Mouse (Mus musculus): ENCODE results near the gene Fgfr2.

The Fgfr2 gene

DNA sequence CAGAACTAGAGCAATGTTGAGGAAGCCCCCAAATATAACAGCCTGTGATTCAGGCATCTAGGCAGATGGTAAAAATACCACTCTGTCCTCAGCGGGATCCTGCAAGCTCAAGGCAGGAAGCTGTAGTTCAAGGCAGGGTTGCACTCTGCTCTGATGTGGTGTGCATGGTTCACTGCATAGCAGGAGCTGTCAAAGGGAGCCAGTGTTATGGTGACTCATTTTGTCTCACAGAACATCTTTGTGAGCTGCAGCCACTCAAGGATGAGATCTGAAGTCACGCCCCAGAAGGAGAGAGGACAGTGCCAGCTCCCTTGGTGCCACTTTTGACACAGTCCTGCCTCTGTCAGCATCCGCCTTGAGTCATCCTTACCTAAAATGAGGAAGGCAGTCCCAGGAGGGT, 1185.5 kb downstream of the Fgfr2 start:
- in situ Hi-C loops (cut with MseI, MboI) = no loop called here

GRCm38 (mm10) chr7:131927288-131928050, 1195.7 kb downstream of the Fgfr2 start:
- in situ Hi-C loops (cut with MseI, MboI) = no loop called here

DNA sequence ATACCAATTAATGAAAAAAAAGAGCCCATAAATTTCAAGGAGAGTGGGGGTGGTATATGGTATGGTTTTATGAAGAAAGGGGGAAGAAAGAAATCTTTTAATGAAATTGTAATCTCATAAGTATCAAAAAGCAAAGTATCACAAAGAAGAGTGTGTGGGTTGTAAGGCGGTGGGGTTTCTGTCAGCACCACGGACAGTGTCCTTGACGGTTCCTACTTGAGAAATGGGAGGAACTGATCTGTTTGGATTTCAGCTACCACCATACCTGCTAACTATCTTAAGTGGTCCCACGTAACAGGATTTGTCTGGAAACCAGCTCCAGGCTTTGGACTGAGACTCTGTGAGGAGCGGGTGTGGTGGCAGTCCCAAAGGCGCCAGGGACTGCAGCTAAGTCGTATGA, 1205.8 kb downstream of the Fgfr2 start:
- in situ Hi-C loops (cut with MseI, MboI) = no loop called here

DNA sequence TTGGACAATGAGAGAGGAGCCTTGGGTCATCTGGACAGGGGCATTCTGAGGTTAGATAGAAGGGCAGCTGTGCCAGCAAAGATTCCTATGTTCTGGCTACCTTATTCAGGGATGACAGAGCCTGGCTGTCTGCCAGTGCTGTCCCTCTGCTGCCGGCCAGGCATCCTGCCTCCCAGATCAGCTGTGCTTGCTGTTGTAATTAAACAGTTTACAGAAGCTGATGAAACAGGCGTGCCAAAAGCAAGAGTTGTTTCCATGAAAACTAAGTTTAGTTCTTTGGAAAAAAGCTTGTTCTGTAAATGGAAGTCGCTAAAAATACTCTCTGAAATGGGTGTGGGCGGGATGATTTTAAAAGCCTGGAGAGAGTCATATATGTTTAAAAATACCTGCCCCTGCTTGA, 1213.5 kb downstream of the Fgfr2 start:
- in situ Hi-C loops (cut with MseI, MboI) = no loop called here

GRCm38 (mm10) chr7:131906499-131907190, 1216.5 kb downstream of the Fgfr2 start:
- in situ Hi-C loops (cut with MseI, MboI) = no loop called here

DNA sequence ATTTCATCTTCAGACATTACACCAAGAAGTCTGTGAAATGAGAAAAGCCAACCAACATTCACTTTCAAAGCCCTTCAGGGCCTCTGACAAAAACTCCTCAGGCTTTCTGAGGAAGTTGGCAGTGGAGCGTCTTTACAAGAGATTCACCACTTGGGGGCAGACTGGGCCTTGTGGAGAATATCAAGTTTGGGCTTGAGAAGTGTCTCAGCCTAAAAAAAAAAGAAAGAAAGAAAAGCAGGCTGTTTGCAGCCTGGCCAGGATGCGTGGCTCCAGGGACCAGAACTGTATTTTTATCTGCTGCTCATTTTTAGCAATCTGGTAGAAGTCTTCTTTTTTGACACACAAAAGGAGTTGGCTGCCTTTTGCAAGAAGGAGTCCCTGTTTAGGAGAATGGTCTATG, 1223.8 kb downstream of the Fgfr2 start:
- in situ Hi-C loops (cut with MseI, MboI) = loop anchor here in 1 of 2 experiments (5.0 kb wide), 1 partner anchor 313 kb away; no protein-coding TSS in a partner anchor

DNA sequence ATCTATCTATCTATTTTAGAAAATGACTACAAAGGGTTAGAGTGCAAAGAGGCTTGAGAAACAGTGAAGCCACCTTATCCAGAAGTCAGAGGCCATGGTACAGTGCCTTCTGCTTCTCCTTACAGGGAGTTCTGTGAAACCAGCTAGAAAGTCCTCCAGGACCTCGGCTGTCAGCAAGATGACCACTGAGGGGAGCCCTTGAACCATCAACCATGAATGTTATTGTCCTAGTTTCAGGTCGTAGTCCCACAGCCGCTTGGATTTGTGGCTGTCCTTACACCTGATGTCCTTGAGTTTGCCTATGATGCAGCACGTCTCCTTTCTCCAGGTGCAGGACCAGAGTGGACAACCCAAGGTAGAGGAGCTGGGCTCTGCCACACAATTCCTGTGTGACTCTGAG, 1225.9 kb downstream of the Fgfr2 start:
- in situ Hi-C loops (cut with MseI, MboI) = loop anchor here in 1 of 2 experiments (5.0 kb wide), 1 partner anchor 315 kb away; no protein-coding TSS in a partner anchor

DNA sequence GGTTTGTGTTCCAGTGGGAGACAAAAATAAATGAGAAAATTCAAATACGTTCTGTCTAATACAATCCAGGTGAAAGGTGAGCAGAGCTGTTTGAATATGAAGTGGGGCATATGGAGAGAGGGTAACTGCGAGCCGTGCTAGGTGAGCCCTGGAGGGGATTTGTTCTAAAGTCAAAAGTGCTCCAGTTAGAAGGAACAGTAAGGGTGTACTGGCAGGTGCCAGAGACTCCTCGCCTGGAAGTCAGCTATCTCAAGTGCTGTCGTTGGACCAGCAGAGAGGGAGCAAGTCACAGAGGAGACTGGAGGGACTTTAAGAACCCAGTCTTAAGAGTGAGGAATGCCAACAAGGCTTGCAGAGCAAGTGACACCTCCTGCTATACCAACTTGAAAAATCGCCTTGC, 1240.3 kb downstream of the Fgfr2 start:
- in situ Hi-C loops (cut with MseI, MboI) = loop anchor here (5.0 kb wide), 2 partner anchors 341 to 346 kb away; partner anchors contain the start of gene Hmx3 (in 1 of the 2)

- in situ Hi-C loops (cut with MseI, MboI) = loop anchor here (5.0 kb wide), 2 partner anchors 340 to 345 kb away; partner anchors contain the start of gene Hmx3 (in 1 of the 2)
Observed at GRCm38 (mm10) chr7:131881876-131882615, 1241.1 kb downstream of the Fgfr2 start.

DNA sequence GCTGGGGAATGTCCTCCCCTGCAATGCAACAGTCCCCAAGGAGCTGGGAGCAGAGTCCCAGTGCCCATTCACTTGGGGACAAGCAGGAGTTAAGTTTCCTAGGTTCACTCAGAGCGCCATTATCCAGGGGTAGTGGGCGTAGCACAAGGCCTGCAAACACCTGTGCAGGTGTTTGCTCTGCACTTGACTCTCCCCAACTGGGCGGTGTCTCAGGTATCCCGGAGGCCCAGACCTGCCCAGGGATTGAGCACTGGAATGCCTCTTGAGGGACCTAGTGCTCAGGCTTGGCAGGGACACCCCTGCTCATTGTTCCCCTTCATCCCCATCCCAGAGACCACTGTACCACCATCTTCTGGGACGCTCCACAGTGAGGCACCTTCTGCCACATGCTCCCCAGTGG, 1243.0 kb downstream of the Fgfr2 start:
- in situ Hi-C loops (cut with MseI, MboI) = loop anchor here (5.0 kb wide), 2 partner anchors 338 to 343 kb away; partner anchors contain the start of gene Hmx3 (in 1 of the 2)

GRCm38 (mm10) chr7:131878846-131879245, 1244.3 kb downstream of the Fgfr2 start:
- in situ Hi-C loops (cut with MseI, MboI) = no loop called here

GRCm38 (mm10) chr7:131861157-131861556, 1262.0 kb downstream of the Fgfr2 start:
- in situ Hi-C loops (cut with MseI, MboI) = no loop called here

DNA sequence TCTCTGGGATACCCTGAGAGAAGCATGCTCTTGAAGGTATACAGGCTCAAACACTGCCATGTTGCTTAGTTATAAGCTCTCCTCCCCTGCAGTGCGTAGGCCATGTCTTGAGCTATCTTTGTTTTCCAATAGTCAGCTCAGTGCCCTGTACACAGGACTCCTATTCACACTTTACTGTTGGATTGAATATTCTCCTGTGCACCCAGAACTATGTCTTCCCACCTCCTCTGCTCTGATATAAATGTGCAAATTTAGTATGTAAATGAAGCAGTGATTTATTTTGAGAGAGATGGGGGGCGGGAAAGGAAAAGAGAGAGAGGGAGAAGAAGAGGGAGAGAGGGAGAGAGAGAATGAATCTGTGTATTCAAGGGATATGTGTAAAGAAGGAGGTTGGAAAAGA, 1267.5 kb downstream of the Fgfr2 start:
- in situ Hi-C loops (cut with MseI, MboI) = no loop called here

DNA sequence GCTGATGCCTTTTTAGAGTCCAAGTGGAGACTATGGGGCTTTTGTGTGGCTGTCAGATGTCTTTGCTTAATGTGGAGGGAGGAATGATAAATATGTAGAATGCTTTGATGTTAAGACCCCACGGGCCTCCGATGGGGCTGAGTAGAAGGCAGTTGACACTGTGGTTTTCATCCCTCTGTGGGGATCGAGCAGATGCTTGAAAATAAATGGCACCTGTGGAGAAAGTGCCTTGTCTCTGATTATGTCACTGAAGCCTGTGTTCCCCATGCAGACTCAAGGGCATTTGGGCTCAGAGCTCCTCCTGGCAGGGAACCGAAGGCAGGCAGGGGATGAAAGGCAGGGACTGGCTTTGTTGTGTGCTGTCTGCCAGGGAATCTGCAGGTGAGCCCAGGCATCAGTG, 1272.6 kb downstream of the Fgfr2 start:
- in situ Hi-C loops (cut with MseI, MboI) = no loop called here

DNA sequence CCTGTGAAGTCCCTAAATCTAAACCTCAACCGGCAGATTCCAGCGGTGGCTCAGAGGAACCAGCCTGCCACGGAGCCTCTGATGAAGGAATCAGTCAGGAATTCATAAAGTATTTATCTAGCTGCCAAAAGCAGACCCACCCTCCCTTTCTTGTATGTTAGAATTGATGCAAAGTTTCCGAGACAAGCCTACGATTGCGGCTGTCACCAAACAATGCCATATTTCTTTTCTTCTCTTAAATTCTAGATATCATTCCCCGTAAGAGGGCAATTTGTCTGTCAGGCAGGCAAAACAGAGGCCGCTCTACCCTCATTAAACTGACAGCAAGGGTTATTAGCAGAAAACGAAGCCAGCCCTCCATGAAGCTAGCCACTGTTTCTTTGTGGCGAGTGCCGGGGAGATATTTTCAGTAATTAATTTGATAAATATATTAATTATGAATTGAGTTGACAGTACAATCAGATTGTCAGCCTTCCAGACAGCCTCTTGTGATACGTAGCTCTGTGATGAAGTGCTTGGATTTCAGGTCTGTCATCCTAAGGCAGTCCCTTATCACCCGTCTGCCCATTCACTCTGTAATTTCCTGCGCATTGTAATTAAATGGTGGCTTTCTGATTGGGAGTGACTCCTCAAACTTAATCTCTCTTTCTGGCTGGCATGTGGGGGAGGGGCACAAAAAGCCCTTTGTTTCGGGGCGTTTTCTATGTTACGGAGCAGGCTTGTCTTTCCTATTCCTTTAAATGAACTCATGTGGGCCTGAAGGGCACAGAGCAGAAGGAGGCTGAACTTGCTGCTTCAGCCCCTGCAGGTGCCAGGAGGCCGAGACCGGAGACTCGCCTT, 1276.9 kb downstream of the Fgfr2 start:
- in situ Hi-C loops (cut with MseI, MboI) = no loop called here

- in situ Hi-C loops (cut with MseI, MboI) = loop anchor here in 1 of 2 experiments (10.0 kb wide), 1 partner anchor 55 kb away; no protein-coding TSS in a partner anchor
Observed at GRCm38 (mm10) chr7:131830261-131830660, 1292.9 kb downstream of the Fgfr2 start.

DNA sequence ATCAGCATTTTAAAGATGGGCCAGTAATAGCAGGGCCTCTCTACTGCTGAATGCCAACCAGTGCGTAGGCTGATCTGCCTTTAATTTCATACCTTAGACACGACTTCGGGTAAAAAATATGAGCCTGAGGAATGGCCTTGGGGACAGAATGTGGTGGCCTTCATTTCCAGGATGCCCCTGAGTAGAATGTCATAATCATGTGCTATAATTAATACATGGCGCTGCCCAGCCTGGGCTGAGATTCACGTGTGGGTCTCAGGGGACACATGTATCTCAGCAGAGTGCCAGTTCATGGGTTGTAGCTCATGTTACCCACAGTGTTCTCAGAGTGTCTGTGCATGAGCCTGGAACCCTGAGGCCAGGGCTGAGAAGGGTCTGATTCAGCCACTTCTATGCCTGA, 1296.3 kb downstream of the Fgfr2 start:
- in situ Hi-C loops (cut with MseI, MboI) = no loop called here

GRCm38 (mm10) chr7:131817976-131818375, 1305.2 kb downstream of the Fgfr2 start:
- in situ Hi-C loops (cut with MseI, MboI) = no loop called here

GRCm38 (mm10) chr7:131816641-131817040, 1306.5 kb downstream of the Fgfr2 start:
- in situ Hi-C loops (cut with MseI, MboI) = no loop called here

GRCm38 (mm10) chr7:131812116-131812515, 1311.0 kb downstream of the Fgfr2 start:
- in situ Hi-C loops (cut with MseI, MboI) = no loop called here

- in situ Hi-C loops (cut with MseI, MboI) = no loop called here
Observed at GRCm38 (mm10) chr7:131810916-131811315, 1312.2 kb downstream of the Fgfr2 start.

Data from mouse trophoblast stem cell (cell line).